In genomic region chr16:93714426-93714825, GRCm38 (mm10) we compare ENCODE assay signal across 7 mouse cellular contexts. TPM values are rescaled to one million over a fixed set of nuclear protein-coding genes. Genes with fewer than 3 reads are reported as not detected.
DNase-seq lines count a peak whose midpoint lies in the region; TF ChIP-seq lines count a peak whose summit lies in the region.

No protein-coding gene starts in this region.

- peaks cover 17% of the 10 kb centered on the region for H3K36me3 ChIP-seq in E14TG2a.4 (ENCODE audit: insufficient read depth, low read length)
- H3K36me3 ChIP-seq in liver, adult 2 months (ENCODE audit: control insufficient read depth, insufficient read depth, low read length): no peaks in the 10 kb centered on the region

- peaks cover 13% of the 10 kb centered on the region; the same call in 1 of the 2 replicates for H3K79me2 ChIP-seq in liver, adult 2 months (ENCODE audit: control insufficient read depth, insufficient read depth, low read length)

- 46% methylated on average over 5 of the region's 5 CpGs for WGBS in liver, adult 2 months

- peak; percentile 29 to 61 for DNase-seq in left cerebral cortex, postnatal 14 days (ENCODE audit: low spot score in 2 of 2)
- DNase-seq in left cerebral cortex, adult 9 months (ENCODE audit: low spot score in 2 of 2): no peak
- DNase-seq in 3134 (ENCODE audit: extremely low read depth, insufficient read length, low spot score): peak; percentile 35
- peak; percentile 57 for DNase-seq in liver, adult 2 months (ENCODE audit: extremely low read depth, low read depth, low spot score)
- no peak for DNase-seq in retina, embryonic 14.5 days (ENCODE audit: low spot score)
- DNase-seq in heart, adult 18-20 months: no peak

- intact Hi-C loops in left cerebral cortex, postnatal 14 days (cut with DNase I): no loop called here

- H3K4me1 ChIP-seq in E14TG2a.4 (replicated peaks; ENCODE audit: low read depth, low read length): peaks cover 60% of the 10 kb centered on the region
- H3K4me1 ChIP-seq in liver, adult 2 months (ENCODE audit: control insufficient read depth, insufficient read depth, low read length): peaks cover 33% of the 10 kb centered on the region

- H3K9ac ChIP-seq in liver, adult 2 months (ENCODE audit: low read depth, low read length): no peak overlapping the region; the same call in 1 of the 2 replicates

- TF ChIP-seq CTCF in E14TG2a.4 (conservative IDR thresholded peaks at IDR 0.05; ENCODE audit: low read length): no peak
- no peak for TF ChIP-seq CTCF in liver, adult 2 months (IDR thresholded peaks at IDR 0.05; ENCODE audit: low read depth, low read length)

- H3K4me3 ChIP-seq in E14TG2a.4 (replicated peaks; ENCODE audit: low read length): peak overlapping the region; percentile 42; the same call in 1 of the 2 replicates
- no peak overlapping the region for H3K4me3 ChIP-seq in liver, adult 2 months (ENCODE audit: insufficient read depth, low read depth, low read length)

- peaks cover 11% of the 10 kb centered on the region for H3K27me3 ChIP-seq in E14TG2a.4 (ENCODE audit: insufficient read depth, low read length)
- H3K27me3 ChIP-seq in liver, adult 2 months (ENCODE audit: control insufficient read depth, insufficient read depth, low read length): no peaks in the 10 kb centered on the region

- H3K27ac ChIP-seq in liver, adult 2 months (replicated peaks; ENCODE audit: insufficient read depth, low read depth, low read length): no peak overlapping the region

- H3K9me3 ChIP-seq in E14TG2a.4 (ENCODE audit: low read length): no peaks in the 10 kb centered on the region

- TF ChIP-seq POLR2A in liver, adult 2 months (IDR thresholded peaks at IDR 0.05; ENCODE audit: extremely low read depth, insufficient read depth, low read length): no peak

RNA-seq across cellular contexts. Expression of gene Dop1b, which starts 2.7 kb away (rescaled TPM):
- total RNA-seq in left cerebral cortex, postnatal 14 days (2021): 10 to 100 TPM; 81.0 to 93.6 TPM
- 12.1 and 33.2 TPM in 2 replicates for total RNA-seq in liver, adult 2 months (2014; rRNA removed)
- polyA plus RNA-seq in liver, adult 2 months (2012; rRNA removed): 30.3 TPM in 2 replicates
- total RNA-seq in heart, adult 18-20 months (2021): 10 to 100 TPM; 15.9 to 16.9 TPM

RNA-seq across cellular contexts. Expression of gene Cbr3, which starts 31.4 kb away (rescaled TPM):
- total RNA-seq in left cerebral cortex, postnatal 14 days (2021): 10 to 100 TPM; 13.8 to 16.3 TPM
- total RNA-seq in liver, adult 2 months (2014; rRNA removed): 0.92 and 1.8 TPM in 2 replicates
- 0.55 and 0.72 TPM in 2 replicates for polyA plus RNA-seq in liver, adult 2 months (2012; rRNA removed)
- total RNA-seq in heart, adult 18-20 months (2021): 1 to 10 TPM; 2.5 to 2.6 TPM

Comparison
In these comparisons a context has a peak if more than half of its experiments do, and no peak if none do; other contexts are left out.
1. DNase-seq: peak in left cerebral cortex, postnatal 14 days (2 of 2), 3134 (single experiment) and liver, adult 2 months (single experiment); none in left cerebral cortex, adult 9 months (0 of 2), retina, embryonic 14.5 days (single experiment) and heart, adult 18-20 months (0 of 2).